ENCODE assay signal across 9 mouse cellular contexts in the genomic region with DNA sequence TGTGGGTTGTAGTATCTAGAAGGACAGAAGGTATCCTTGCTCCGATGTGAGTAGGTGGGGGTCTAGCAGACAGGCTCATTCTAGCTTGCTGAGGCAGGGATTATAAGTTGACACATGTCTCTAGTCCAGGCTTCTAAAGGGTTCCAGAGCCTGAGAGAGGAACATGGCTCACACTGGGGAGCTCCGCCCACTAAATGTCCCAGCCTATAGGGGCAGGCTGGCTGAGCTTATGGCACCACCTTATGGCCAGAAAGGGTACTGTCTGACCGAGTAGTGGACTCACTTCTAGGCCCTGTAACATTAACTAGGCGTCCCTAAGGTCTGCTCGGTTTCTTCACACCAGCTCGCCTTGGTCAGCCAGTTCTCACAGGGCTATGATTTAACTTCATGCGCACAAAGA. TPM values are rescaled to one million over a fixed set of nuclear protein-coding genes. Genes with fewer than 3 reads are reported as not detected.
DNase-seq lines count a peak whose midpoint lies in the region; ATAC-seq and TF ChIP-seq lines count a peak whose summit lies in the region.
"Had no signal": no experiment of that assay in that cellular context is flagged by ENCODE, and none has a peak within 500 bp of the region (broad histone marks: within the 10 kb centered on the region; RNA-seq: fewer than 3 reads in every experiment).

No protein-coding gene starts in this region.

- H3K27ac ChIP-seq in kidney, embryonic 16.5 days (ENCODE audit: low read length), result no peak overlapping the region
- no peak overlapping the region for H3K27ac ChIP-seq in kidney, postnatal 0 days
- H3K27ac ChIP-seq: lung, embryonic 15.5 days had no signal

- peaks cover 27% of the 10 kb centered on the region for H3K27me3 ChIP-seq in kidney, embryonic 16.5 days (ENCODE audit: insufficient read depth, low read length)
- H3K27me3 ChIP-seq in kidney, postnatal 0 days (ENCODE audit: insufficient read depth, low read length), result peaks cover 13% of the 10 kb centered on the region

- H3K36me3 ChIP-seq in kidney, embryonic 16.5 days (ENCODE audit: insufficient read depth, low read length), result no peaks in the 10 kb centered on the region
- H3K36me3 ChIP-seq in kidney, postnatal 0 days (ENCODE audit: insufficient read depth, low read length), result no peaks in the 10 kb centered on the region
- H3K36me3 ChIP-seq: lung, embryonic 15.5 days had no signal

- H3K9ac ChIP-seq in kidney, embryonic 16.5 days (replicated peaks; ENCODE audit: low read length), result no peak overlapping the region
- no peak overlapping the region for H3K9ac ChIP-seq in kidney, postnatal 0 days (ENCODE audit: low read depth, low read length)
- H3K9ac ChIP-seq: lung, embryonic 15.5 days had no signal

- WGBS in kidney, embryonic 16.5 days, result 74% methylated on average over 7 of the region's 7 CpGs
- 71% methylated on average over 7 of the region's 7 CpGs for WGBS in kidney, postnatal 0 days

- peak; percentile 74 for TF ChIP-seq CTCF in kidney, postnatal 0 days (IDR thresholded peaks at IDR 0.05; ENCODE audit: low read depth)

- DNase-seq in kidney, adult 11 months, result peak; percentile 15
- peak; percentile 81 for DNase-seq in ES-CJ7 (ENCODE audit: low read depth, low spot score)
- DNase-seq in adrenal gland, postnatal 36 days, result peak; percentile 47 to 66
- DNase-seq in kidney, postnatal 0 days (ENCODE audit: low spot score), result peak; percentile 54
- DNase-seq in urinary bladder, postnatal 4 days (ENCODE audit: low spot score in 2 of 2), result no peak

- H3K4me2 ChIP-seq in kidney, embryonic 16.5 days (replicated peaks; ENCODE audit: low read depth, low read length), result no peak overlapping the region
- no peak overlapping the region for H3K4me2 ChIP-seq in kidney, postnatal 0 days (ENCODE audit: low read length)
- H3K4me2 ChIP-seq: lung, embryonic 15.5 days had no signal

- 0 out of 2 replicates have a peak, but pooled peaks cover 4% of the 10 kb centered on the region for H3K9me3 ChIP-seq in kidney, embryonic 16.5 days (ENCODE audit: low read length)
- no peaks in the 10 kb centered on the region for H3K9me3 ChIP-seq in kidney, postnatal 0 days (replicated peaks; ENCODE audit: low read length)
- H3K9me3 ChIP-seq: lung, embryonic 15.5 days had no signal

- ATAC-seq in kidney, embryonic 16.5 days (ENCODE audit: low FRiP score, low TSS enrichment), result no peak
- ATAC-seq in kidney, postnatal 0 days (replicated peaks; ENCODE audit: low FRiP score, low read depth), result 0 out of 2 replicates have a peak, but pooled peaks have one; percentile 31
- ATAC-seq in megakaryocyte, adult 5-6 weeks (ENCODE audit: poor library complexity, severe bottlenecking), result peak; percentile 74
- ATAC-seq in inflammation-experienced regulatory T-cells, adult 6 months, result no peak

- peaks cover 15% of the 10 kb centered on the region; the same call in 1 of the 2 replicates for H3K4me1 ChIP-seq in kidney, embryonic 16.5 days (ENCODE audit: insufficient read depth, low read length)
- H3K4me1 ChIP-seq in kidney, postnatal 0 days (replicated peaks; ENCODE audit: insufficient read depth, low read length), result peaks cover 13% of the 10 kb centered on the region

- H3K4me3 ChIP-seq in kidney, embryonic 16.5 days (ENCODE audit: low read length), result no peak overlapping the region
- no peak overlapping the region for H3K4me3 ChIP-seq in kidney, postnatal 0 days (replicated peaks; ENCODE audit: low read depth, low read length)
- H3K4me3 ChIP-seq: lung, embryonic 15.5 days had no signal

RNA-seq across cellular contexts. Expression of a gene that starts 3.6 kb away (rescaled TPM):
- polyA plus RNA-seq in kidney, embryonic 16.5 days (2015; fragmentation: Nextera tagmentation; extraction: Ambion mirVana), result 2.8 and 3.6 TPM in 2 replicates
- total RNA-seq in adrenal gland, postnatal 36 days (2021), result 1 to 10 TPM in 1 of 2 experiments, under 1 TPM in 1; 0.86 to 1.4 TPM
- polyA plus RNA-seq in kidney, postnatal 0 days (2015; fragmentation: Nextera tagmentation; extraction: Ambion mirVana), result 2.6 and 2.9 TPM in 2 replicates
- not detected in 2 replicates for total RNA-seq in megakaryocyte, adult 5-6 weeks (2015)
- 0.04 and 0.07 TPM in 2 replicates for total RNA-seq in megakaryocyte, adult 5-6 weeks (2017)
- 1 to 10 TPM in 1 of 3 experiments, under 1 TPM in 2; 0.41 to 1.1 (median 0.44) TPM for polyA plus RNA-seq in inflammation-experienced regulatory T-cells, adult 6 months (2017; shearing (Covaris generic))

Comparison
In these comparisons a context has a peak if more than half of its experiments do, and no peak if none do; other contexts are left out.
1. ATAC-seq: peak in kidney, postnatal 0 days (single experiment) and megakaryocyte, adult 5-6 weeks (single experiment); none in kidney, embryonic 16.5 days (single experiment) and inflammation-experienced regulatory T-cells, adult 6 months (single experiment).
2. DNase-seq: peak in kidney, adult 11 months (single experiment), ES-CJ7 (single experiment), adrenal gland, postnatal 36 days (2 of 2) and kidney, postnatal 0 days (single experiment); none in urinary bladder, postnatal 4 days (0 of 2).